Mouse (Mus musculus): ENCODE results near the gene Pi4ka. TPM values are rescaled to one million over a fixed set of nuclear protein-coding genes. Genes with fewer than 3 reads are reported as not detected.
A peak's percentile ranks its signal among the peaks of the same experiment; 100 is the strongest.

Pi4ka gene
- polyA plus RNA-seq (2014; fragmentation: Nextera tagmentation; extraction: Ambion mirVana) = 29.9 and 30.7 TPM in 2 replicates

- H3K36me3 ChIP-seq (ENCODE audit: control insufficient read depth, insufficient read depth, low read length) = peaks cover 8% of the 10 kb centered on the region; the same call in 1 of the 2 replicates
- H3K27me3 ChIP-seq (replicated peaks; ENCODE audit: control insufficient read depth, insufficient read depth, low read length) = no peaks in the 10 kb centered on the region
- ATAC-seq (ENCODE audit: low read depth) = peak; percentile 98
- WGBS = 1% methylated on average over 30 of the region's 69 CpGs
- peak within 1 kb of the TSS; percentile 68; the same call in 1 of the 2 replicates for H3K27ac ChIP-seq (replicated peaks; ENCODE audit: low read depth, low read length)
- H3K4me1 ChIP-seq (ENCODE audit: control insufficient read depth, insufficient read depth, low read length) = peaks cover 13% of the 10 kb centered on the region
- peak within 1 kb of the TSS; percentile 84 for H3K4me3 ChIP-seq (ENCODE audit: low read depth, low read length)
- no peaks in the 10 kb centered on the region for H3K9me3 ChIP-seq (ENCODE audit: control insufficient read depth, low read length)
- peak within 1 kb of the TSS; percentile 67 for H3K4me2 ChIP-seq (ENCODE audit: low read depth, low read length)
- peak within 1 kb of the TSS; percentile 83 for H3K9ac ChIP-seq (ENCODE audit: low read depth, low read length)
- DNase-seq (ENCODE audit: low spot score) = peak; percentile 99
Observed at GRCm38 (mm10) chr16:17405736-17406443, at the start of gene Pi4ka, which contains the start of gene Snap29. Gene Pi4ka, minus strand, starts transcription at chr16:17406314. Gene Snap29, plus strand, starts transcription at chr16:17405986.

- 0% methylated on average over 21 of the region's 24 CpGs for WGBS
- Histone ChIP-seq H3K4me3 (ENCODE audit: low read depth, low read length) (peak overlapping the region; percentile 100), H3K27ac (replicated peaks; ENCODE audit: low read depth, low read length) (peak overlapping the region; percentile 96), H3K4me1 (ENCODE audit: control insufficient read depth, insufficient read depth, low read length) (peaks cover 18% of the 10 kb centered on the region), H3K4me2 (ENCODE audit: low read depth, low read length) (peak overlapping the region; percentile 91), H3K9me3 (ENCODE audit: control insufficient read depth, low read length) (no peaks in the 10 kb centered on the region), H3K27me3 (replicated peaks; ENCODE audit: control insufficient read depth, insufficient read depth, low read length) (no peaks in the 10 kb centered on the region), H3K9ac (ENCODE audit: low read depth, low read length) (peak overlapping the region; percentile 97), H3K36me3 (ENCODE audit: control insufficient read depth, insufficient read depth, low read length) (peaks cover 23% of the 10 kb centered on the region)
- DNase-seq (ENCODE audit: low spot score) (peak; percentile 55), ATAC-seq (ENCODE audit: low read depth) (peak; percentile 35; the same call in 1 of the 2 replicates)
Observed at GRCm38 (mm10) chr16:17452373-17452715, 46.2 kb upstream of the Pi4ka start.

- H3K36me3 ChIP-seq (ENCODE audit: control insufficient read depth, insufficient read depth, low read length) = peaks cover 18% of the 10 kb centered on the region
- H3K9me3 ChIP-seq (ENCODE audit: control insufficient read depth, low read length) = no peaks in the 10 kb centered on the region
- peak within 1 kb of the TSS; percentile 97 for H3K9ac ChIP-seq (ENCODE audit: low read depth, low read length)
- peak within 1 kb of the TSS; percentile 96 for H3K27ac ChIP-seq (replicated peaks; ENCODE audit: low read depth, low read length)
- peak; percentile 99 for DNase-seq (ENCODE audit: low spot score)
- no peaks in the 10 kb centered on the region for H3K27me3 ChIP-seq (replicated peaks; ENCODE audit: control insufficient read depth, insufficient read depth, low read length)
- peak within 1 kb of the TSS; percentile 91 for H3K4me2 ChIP-seq (ENCODE audit: low read depth, low read length)
- under 1% methylated on average over 47 of the region's 63 CpGs for WGBS
- peak; percentile 98 for ATAC-seq (ENCODE audit: low read depth)
- peak within 1 kb of the TSS; percentile 100 for H3K4me3 ChIP-seq (ENCODE audit: low read depth, low read length)
- peaks cover 15% of the 10 kb centered on the region for H3K4me1 ChIP-seq (ENCODE audit: control insufficient read depth, insufficient read depth, low read length)
Observed at GRCm38 (mm10) chr16:17451541-17452372, 45.6 kb upstream of the Pi4ka start, which contains the start of gene Crkl. Gene Crkl, plus strand, starts transcription at chr16:17451987.

- DNase-seq (ENCODE audit: low spot score) (no peak), ATAC-seq (ENCODE audit: low read depth) (no peak)
- Histone ChIP-seq H3K4me1 (ENCODE audit: control insufficient read depth, insufficient read depth, low read length) (no peaks in the 10 kb centered on the region), H3K27me3 (replicated peaks; ENCODE audit: control insufficient read depth, insufficient read depth, low read length) (no peaks in the 10 kb centered on the region), H3K4me2 (ENCODE audit: low read depth, low read length) (no peak overlapping the region), H3K9me3 (ENCODE audit: control insufficient read depth, low read length) (no peaks in the 10 kb centered on the region), H3K9ac (ENCODE audit: low read depth, low read length) (no peak overlapping the region), H3K36me3 (ENCODE audit: control insufficient read depth, insufficient read depth, low read length) (peaks cover 17% of the 10 kb centered on the region), H3K27ac (replicated peaks; ENCODE audit: low read depth, low read length) (no peak overlapping the region), H3K4me3 (ENCODE audit: low read depth, low read length) (no peak overlapping the region)
- 81% methylated on average over 2 of the region's 2 CpGs for WGBS
Observed at GRCm38 (mm10) chr16:17432576-17432975, 26.5 kb upstream of the Pi4ka start.

DNA sequence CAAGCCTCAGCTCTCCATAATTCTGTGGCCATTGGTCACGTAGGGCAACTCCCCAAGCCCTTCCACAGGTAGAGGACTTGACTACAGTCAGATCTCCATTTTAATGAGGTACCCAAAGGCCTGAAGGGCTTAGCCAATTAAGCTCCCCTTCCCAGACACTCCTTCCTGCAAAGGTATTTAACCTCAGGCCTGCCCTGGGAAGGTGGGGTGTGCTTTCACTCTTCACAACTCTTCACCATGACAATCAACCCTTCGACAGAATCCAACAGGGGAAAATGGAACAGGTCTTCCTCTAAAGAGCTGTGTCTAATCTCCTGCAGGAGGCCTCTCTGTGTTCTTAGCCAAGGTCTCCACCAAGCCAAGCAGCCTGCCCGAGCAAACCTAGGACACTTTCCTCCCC, 16.9 kb upstream of the Pi4ka start:
- H3K9ac ChIP-seq (ENCODE audit: low read depth, low read length) = no peak overlapping the region
- no peaks in the 10 kb centered on the region for H3K27me3 ChIP-seq (replicated peaks; ENCODE audit: control insufficient read depth, insufficient read depth, low read length)
- no peak overlapping the region for H3K4me2 ChIP-seq (ENCODE audit: low read depth, low read length)
- DNase-seq (ENCODE audit: low spot score) (no peak), ATAC-seq (ENCODE audit: low read depth) (no peak)
- 80% methylated on average over 3 of the region's 3 CpGs for WGBS
- no peak overlapping the region for H3K27ac ChIP-seq (replicated peaks; ENCODE audit: low read depth, low read length)
- H3K9me3 ChIP-seq (ENCODE audit: control insufficient read depth, low read length) = no peaks in the 10 kb centered on the region
- no peaks in the 10 kb centered on the region for H3K4me1 ChIP-seq (ENCODE audit: control insufficient read depth, insufficient read depth, low read length)
- H3K4me3 ChIP-seq (ENCODE audit: low read depth, low read length) = no peak overlapping the region
- H3K36me3 ChIP-seq (ENCODE audit: control insufficient read depth, insufficient read depth, low read length) = peaks cover 69% of the 10 kb centered on the region

GRCm38 (mm10) chr16:17410209-17410608, 4.1 kb upstream of the Pi4ka start:
- no peak overlapping the region for H3K4me3 ChIP-seq (ENCODE audit: low read depth, low read length)
- 0 out of 2 replicates have a peak, but pooled peaks cover 4% of the 10 kb centered on the region for H3K36me3 ChIP-seq (ENCODE audit: control insufficient read depth, insufficient read depth, low read length)
- peaks cover 6% of the 10 kb centered on the region for H3K4me1 ChIP-seq (ENCODE audit: control insufficient read depth, insufficient read depth, low read length)
- no peaks in the 10 kb centered on the region for H3K9me3 ChIP-seq (ENCODE audit: control insufficient read depth, low read length)
- 47% methylated on average over 4 of the region's 4 CpGs for WGBS
- no peak for DNase-seq (ENCODE audit: low spot score)
- ATAC-seq (ENCODE audit: low read depth) = no peak
- no peak overlapping the region for H3K9ac ChIP-seq (ENCODE audit: low read depth, low read length)
- H3K4me2 ChIP-seq (ENCODE audit: low read depth, low read length) = no peak overlapping the region
- H3K27ac ChIP-seq (replicated peaks; ENCODE audit: low read depth, low read length) = no peak overlapping the region
- H3K27me3 ChIP-seq (replicated peaks; ENCODE audit: control insufficient read depth, insufficient read depth, low read length) = no peaks in the 10 kb centered on the region

GRCm38 (mm10) chr16:17409046-17409445, 2.9 kb upstream of the Pi4ka start:
- WGBS = 94% methylated on average over 2 of the region's 2 CpGs
- Histone ChIP-seq H3K4me1 (ENCODE audit: control insufficient read depth, insufficient read depth, low read length) (peaks cover 13% of the 10 kb centered on the region), H3K4me2 (ENCODE audit: low read depth, low read length) (no peak overlapping the region), H3K36me3 (ENCODE audit: control insufficient read depth, insufficient read depth, low read length) (0 out of 2 replicates have a peak, but pooled peaks cover 4% of the 10 kb centered on the region), H3K9ac (ENCODE audit: low read depth, low read length) (no peak overlapping the region), H3K9me3 (ENCODE audit: control insufficient read depth, low read length) (no peaks in the 10 kb centered on the region), H3K4me3 (ENCODE audit: low read depth, low read length) (no peak overlapping the region), H3K27ac (replicated peaks; ENCODE audit: low read depth, low read length) (no peak overlapping the region), H3K27me3 (replicated peaks; ENCODE audit: control insufficient read depth, insufficient read depth, low read length) (no peaks in the 10 kb centered on the region)
- DNase-seq (ENCODE audit: low spot score) (no peak), ATAC-seq (ENCODE audit: low read depth) (no peak)

DNA sequence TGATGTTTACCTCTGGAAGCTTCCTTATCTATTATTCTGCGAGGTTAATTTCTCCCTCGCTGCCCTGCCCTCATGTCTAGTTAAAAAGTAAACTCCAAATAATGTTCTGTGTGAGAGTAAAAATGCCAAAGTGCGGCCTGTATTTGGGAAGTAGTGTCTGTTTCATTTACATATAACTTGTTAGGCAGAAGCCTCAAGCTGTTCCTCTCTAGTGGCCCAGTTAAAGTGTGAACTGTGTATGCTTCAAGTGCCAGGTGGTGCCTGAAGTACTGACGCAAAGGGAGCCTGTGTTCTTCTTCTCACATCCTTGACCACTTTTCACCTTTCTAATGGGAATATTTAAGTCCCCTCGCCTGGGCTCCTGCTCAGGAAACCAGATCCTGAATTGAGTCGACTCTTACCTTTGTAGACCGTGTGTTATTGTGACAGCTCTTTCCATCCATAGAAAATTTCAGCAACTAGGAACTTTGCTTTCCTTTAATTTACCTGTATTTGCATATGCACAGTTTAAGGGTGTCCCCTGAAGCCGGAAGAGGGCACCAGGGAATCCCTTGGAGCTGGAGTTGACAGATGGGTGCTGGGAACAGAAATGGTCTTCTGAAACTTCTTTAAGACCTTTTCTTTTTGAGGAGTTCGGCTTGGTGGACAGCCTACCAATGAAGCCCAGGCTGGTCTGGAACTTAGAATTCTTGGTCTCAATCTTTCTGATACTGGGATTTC, 558 bp upstream of the Pi4ka start:
- Histone ChIP-seq H3K4me2 (ENCODE audit: low read depth, low read length) (peak overlapping the region; percentile 67), H3K9ac (ENCODE audit: low read depth, low read length) (peak overlapping the region; percentile 77), H3K27me3 (replicated peaks; ENCODE audit: control insufficient read depth, insufficient read depth, low read length) (no peaks in the 10 kb centered on the region), H3K4me1 (ENCODE audit: control insufficient read depth, insufficient read depth, low read length) (peaks cover 13% of the 10 kb centered on the region), H3K9me3 (ENCODE audit: control insufficient read depth, low read length) (no peaks in the 10 kb centered on the region), H3K4me3 (ENCODE audit: low read depth, low read length) (peak overlapping the region; percentile 84), H3K36me3 (ENCODE audit: control insufficient read depth, insufficient read depth, low read length) (peaks cover 8% of the 10 kb centered on the region; the same call in 1 of the 2 replicates), H3K27ac (replicated peaks; ENCODE audit: low read depth, low read length) (no peak overlapping the region)
- ATAC-seq (ENCODE audit: low read depth) = no peak
- no peak for DNase-seq (ENCODE audit: low spot score)
- WGBS = 36% methylated on average over 9 of the region's 9 CpGs
